Mouse (Mus musculus) heart, embryonic 15.5 days (tissue): Measurements from ENCODE around the gene Acot3. TPM values are rescaled to one million over a fixed set of nuclear protein-coding genes. Genes with fewer than 3 reads are reported as not detected.
"Not testable (repeated sequence)": the region's sequence is repeated elsewhere in the genome, so short reads cannot be mapped to it uniquely, and the experiment has no call there.

Source experiments
- ATAC-seq: fragments of 200-750 bp; cut with Nextera tagmentation; replicated peaks from 2 replicates; pipeline ENCODE4 v1.8.0; 2017; ENCODE audit warnings: low read depth, moderate TSS enrichment; ENCODE audit not compliant: insufficient number of reproducible peaks, insufficient read depth, low FRiP score
- H3K27ac ChIP-seq: fragments of 300-500 bp; sonication (generic); 2 replicates; pipeline ENCODE4 v1.5.1; 2015; ENCODE audit warnings: mild to moderate bottlenecking, inconsistent platforms
- H3K27me3 ChIP-seq: fragments of 300-500 bp; sonication (generic); 2 replicates; pipeline ENCODE4 v1.6.1; 2015; ENCODE audit warnings: inconsistent platforms
- H3K36me3 ChIP-seq: fragments of 300-500 bp; sonication (generic); 2 replicates; pipeline ENCODE4 v1.6.1; 2015; ENCODE audit warnings: mild to moderate bottlenecking, inconsistent platforms
- H3K4me1 ChIP-seq: fragments of 300-500 bp; sonication (generic); replicated peaks from 2 replicates; pipeline ENCODE4 v1.6.1; 2015; ENCODE audit warnings: inconsistent platforms
- H3K4me2 ChIP-seq: fragments of 300-500 bp; sonication (generic); 2 replicates; pipeline ENCODE4 v1.6.1; 2015; ENCODE audit warnings: inconsistent platforms, mild to moderate bottlenecking, moderate library complexity
- H3K4me3 ChIP-seq: fragments of 300-500 bp; sonication (generic); 2 replicates; pipeline ENCODE4 v1.5.1; 2015; ENCODE audit warnings: mild to moderate bottlenecking, inconsistent platforms
- H3K9ac ChIP-seq: fragments of 300-500 bp; sonication (generic); 2 replicates; pipeline ENCODE4 v1.6.1; 2015; ENCODE audit warnings: mild to moderate bottlenecking, inconsistent platforms
- H3K9me3 ChIP-seq: fragments of 300-500 bp; sonication (generic); replicated peaks from 2 replicates; pipeline ENCODE4 v1.6.1; 2016; ENCODE audit warnings: inconsistent platforms
- WGBS: fragments of 180-500 bp; shearing (Covaris S2); methylation state at CpG from one replicate; pipeline ENCODE4 v1.1.7; 2015; ENCODE audit warnings: mixed read lengths; 5-methylcytosine and 5-hydroxymethylcytosine counted together
- polyA plus RNA-seq: library from polyadenylated mRNA; unstranded; fragments of >200 nt; fragmentation: Nextera tagmentation; extraction: Ambion mirVana; gene quantifications from 2 replicates; pipeline ENCODE4 v1.2.1, GENCODE M21; 2015

Gene Acot3
- polyA plus RNA-seq, 1 experiment from 2014 or later: 0.73 TPM

DNA sequence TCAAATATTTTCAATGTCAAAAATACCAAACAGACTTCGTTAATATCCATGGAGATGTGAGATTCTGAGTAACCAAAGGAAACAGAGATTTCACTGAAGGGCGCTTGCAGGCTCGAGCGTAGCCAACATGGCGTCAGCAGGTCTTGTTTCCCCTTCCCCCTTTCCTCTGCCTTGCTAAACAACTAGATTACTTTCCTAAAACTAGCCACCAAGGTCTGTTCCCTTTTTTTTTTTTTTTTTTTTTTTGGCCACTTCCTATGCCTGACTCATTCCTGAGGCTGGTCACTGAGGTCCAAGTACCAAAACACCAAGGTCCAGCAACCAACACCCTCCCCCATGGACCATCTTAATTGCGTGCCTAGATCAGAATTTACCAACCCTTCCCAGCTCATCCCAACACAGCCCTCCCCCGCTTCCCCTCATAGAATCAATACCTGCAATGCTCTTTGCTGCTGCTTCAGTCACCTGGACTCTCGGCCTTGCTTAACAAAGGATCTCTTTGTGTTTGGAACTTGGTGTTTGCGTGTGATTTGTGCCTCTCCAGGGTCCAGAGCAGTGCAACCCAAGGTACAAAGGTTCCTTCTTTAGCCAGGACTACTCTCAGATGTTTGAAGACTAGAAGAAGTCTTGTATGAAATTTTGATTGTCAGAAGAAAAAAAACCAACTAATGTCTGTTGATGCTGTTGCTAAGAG, 28.7 kb upstream of the Acot3 start:
- Histone ChIP-seq H3K27ac (no peak overlapping the region), H3K9ac (no peak overlapping the region), H3K4me3 (no peak overlapping the region), H3K4me1 (peaks cover 5% of the 10 kb centered on the region; the same call in 1 of the 2 replicates), H3K36me3 (no peaks in the 10 kb centered on the region), H3K9me3 (no peaks in the 10 kb centered on the region), H3K4me2 (no peak overlapping the region), H3K27me3 (no peaks in the 10 kb centered on the region)
- ATAC-seq: no peak
- WGBS: 83% methylated on average over 9 of the region's 9 CpGs

- 76% methylated on average over 7 of the region's 7 CpGs for WGBS
Observed at GRCm38 (mm10) chr12:84025888-84026287, 26.1 kb upstream of the Acot3 start.

GRCm38 (mm10) chr12:84028328-84028727, 23.6 kb upstream of the Acot3 start:
- H3K9me3 ChIP-seq, H3K4me1 ChIP-seq, H3K27me3 ChIP-seq, H3K9ac ChIP-seq, H3K36me3 ChIP-seq, ATAC-seq, H3K27ac ChIP-seq, H3K4me2 ChIP-seq, H3K4me3 ChIP-seq: not testable (repeated sequence)
- WGBS: 56% methylated on average over 3 of the region's 3 CpGs

More at GRCm38 (mm10) chr12:84025888-84026287, 26.1 kb upstream of the Acot3 start:
- Histone ChIP-seq H3K27me3 (no peaks in the 10 kb centered on the region), H3K4me1 (peaks cover 10% of the 10 kb centered on the region; the same call in 1 of the 2 replicates), H3K4me3 (no peak overlapping the region), H3K9me3 (no peaks in the 10 kb centered on the region), H3K4me2 (no peak overlapping the region), H3K9ac (no peak overlapping the region), H3K36me3 (no peaks in the 10 kb centered on the region), H3K27ac (no peak overlapping the region)
- ATAC-seq: no peak

GRCm38 (mm10) chr12:84029043-84029442, 22.9 kb upstream of the Acot3 start:
- H3K27ac ChIP-seq, H3K4me3 ChIP-seq, ATAC-seq, H3K27me3 ChIP-seq, H3K4me1 ChIP-seq, H3K9ac ChIP-seq, H3K9me3 ChIP-seq, H3K36me3 ChIP-seq, H3K4me2 ChIP-seq: not testable (repeated sequence)
- WGBS: 96% methylated on average over 1 of the region's 1 CpGs

DNA sequence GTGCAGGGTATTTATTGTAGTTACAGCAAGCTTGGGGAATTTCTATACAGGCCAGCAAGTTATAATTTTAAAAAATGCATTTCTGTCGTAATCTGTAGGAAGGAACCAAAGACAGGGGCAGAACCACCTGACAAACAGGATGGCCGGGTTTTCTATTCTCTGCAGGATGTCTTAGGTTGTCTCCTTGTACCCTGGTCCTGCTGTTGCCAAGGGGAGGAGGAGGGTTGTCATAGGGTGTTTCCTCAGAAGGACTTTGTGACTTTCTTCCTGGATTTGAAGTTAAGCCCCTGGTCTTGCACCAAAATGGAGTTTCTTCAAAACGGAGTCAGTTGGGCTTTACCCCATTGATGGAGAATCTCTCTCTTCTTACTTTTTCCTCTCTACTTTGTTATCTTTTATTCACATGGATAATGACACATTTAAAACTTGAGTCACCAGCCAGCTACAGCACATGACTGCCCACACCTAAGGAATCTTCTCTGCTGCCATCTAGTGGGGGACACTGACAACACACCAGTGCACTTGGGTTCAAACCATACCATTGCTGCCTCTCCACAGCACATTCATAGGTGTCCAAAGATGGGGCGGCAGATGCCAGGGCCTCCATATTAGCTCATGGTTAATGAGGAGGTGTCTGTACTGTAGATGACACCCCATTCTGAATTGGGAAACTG, 21.1 kb upstream of the Acot3 start:
- Histone ChIP-seq H3K4me3 (no peak overlapping the region), H3K4me1 (peaks cover 5% of the 10 kb centered on the region; the same call in 1 of the 2 replicates), H3K27me3 (no peaks in the 10 kb centered on the region), H3K36me3 (no peaks in the 10 kb centered on the region), H3K4me2 (no peak overlapping the region), H3K27ac (0 out of 2 replicates have a peak overlapping the region, but pooled peaks have one; percentile 25), H3K9me3 (no peaks in the 10 kb centered on the region), H3K9ac (no peak overlapping the region)
- 59% methylated on average over 4 of the region's 4 CpGs for WGBS
- ATAC-seq: no peak

DNA sequence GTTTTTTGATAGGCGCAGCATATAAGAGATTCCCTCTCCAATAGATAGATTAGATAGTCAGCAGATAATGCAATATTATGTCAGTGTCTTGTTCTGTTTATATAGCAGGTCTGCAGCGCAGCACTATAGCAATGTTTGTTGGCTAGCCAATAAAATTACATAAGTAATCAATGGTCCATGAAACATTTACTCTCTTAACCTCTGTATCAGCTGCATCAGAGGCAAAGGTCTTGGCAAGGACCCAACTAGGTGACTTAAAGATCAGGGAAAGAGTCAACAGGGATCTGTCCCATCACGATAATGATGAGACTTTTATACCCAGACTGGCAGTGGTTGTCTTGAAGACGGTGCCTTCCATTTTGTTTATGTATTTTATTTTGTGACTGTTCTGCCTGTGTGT, 19.1 kb upstream of the Acot3 start:
- Histone ChIP-seq H3K9ac (no peak overlapping the region), H3K4me2 (no peak overlapping the region), H3K27ac (no peak overlapping the region), H3K4me3 (no peak overlapping the region), H3K4me1 (peaks cover 5% of the 10 kb centered on the region; the same call in 1 of the 2 replicates), H3K27me3 (no peaks in the 10 kb centered on the region), H3K9me3 (no peaks in the 10 kb centered on the region), H3K36me3 (no peaks in the 10 kb centered on the region)
- WGBS: 83% methylated on average over 4 of the region's 4 CpGs
- ATAC-seq: no peak

GRCm38 (mm10) chr12:84033302-84033701, 18.6 kb upstream of the Acot3 start:
- not testable (repeated sequence) for H3K36me3 ChIP-seq, H3K4me3 ChIP-seq, H3K4me1 ChIP-seq, H3K4me2 ChIP-seq, H3K9ac ChIP-seq, H3K27me3 ChIP-seq, H3K9me3 ChIP-seq, H3K27ac ChIP-seq, ATAC-seq
- WGBS: 69% methylated on average over 2 of the region's 2 CpGs

DNA sequence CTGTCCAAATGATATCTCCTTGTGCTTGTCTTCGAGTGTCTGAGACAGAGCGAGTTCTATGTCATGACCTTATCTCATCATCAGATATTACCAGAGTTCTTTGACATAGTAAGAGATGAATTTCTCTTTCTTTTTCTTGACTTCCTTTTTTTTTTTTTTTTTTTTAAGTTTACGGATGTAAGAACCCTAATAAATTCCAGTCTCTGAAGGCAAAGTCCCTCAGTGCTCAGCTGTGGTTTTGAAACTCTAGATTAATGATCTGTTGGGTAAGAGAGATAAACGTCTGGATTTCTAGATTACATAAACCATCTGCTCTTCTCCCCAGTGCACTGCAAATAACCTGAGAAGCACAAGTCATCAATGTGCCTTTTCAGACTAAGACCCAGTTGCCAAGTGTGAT, 17.8 kb upstream of the Acot3 start:
- ATAC-seq: no peak
- H3K4me2 ChIP-seq: no peak overlapping the region
- no peaks in the 10 kb centered on the region for H3K36me3 ChIP-seq
- no peaks in the 10 kb centered on the region for H3K9me3 ChIP-seq
- WGBS: 41% methylated on average over 4 of the region's 4 CpGs
- H3K4me3 ChIP-seq: no peak overlapping the region
- peaks cover 7% of the 10 kb centered on the region; the same call in 1 of the 2 replicates for H3K4me1 ChIP-seq
- no peak overlapping the region for H3K27ac ChIP-seq
- H3K27me3 ChIP-seq: no peaks in the 10 kb centered on the region
- no peak overlapping the region for H3K9ac ChIP-seq

DNA sequence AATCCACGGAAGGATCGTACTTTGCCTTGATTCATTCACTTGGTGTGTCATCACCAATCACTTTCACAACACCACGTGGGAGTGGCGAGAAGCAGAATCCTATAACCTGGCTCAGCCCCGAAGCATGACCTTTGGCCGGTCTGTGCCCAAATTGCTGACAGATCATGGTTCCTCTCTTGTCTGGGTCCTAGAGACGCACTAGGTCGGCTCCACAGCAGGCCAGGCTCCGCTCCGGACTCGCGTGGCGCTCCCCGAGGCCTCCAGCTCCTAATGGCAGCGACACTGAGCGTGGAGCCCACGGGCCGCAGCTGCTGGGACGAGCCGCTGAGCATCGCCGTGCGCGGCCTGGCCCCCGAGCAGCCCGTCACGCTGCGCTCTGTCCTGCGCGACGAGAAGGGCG, 13.7 kb upstream of the Acot3 start, which contains the start of gene Acot4:
Gene Acot4 (plus strand): TSS at position 139 of the 400 bp plus-strand sequence.
- ATAC-seq, H3K27ac ChIP-seq, H3K27me3 ChIP-seq, H3K36me3 ChIP-seq, H3K9me3 ChIP-seq, H3K4me1 ChIP-seq: not testable (repeated sequence)
- H3K4me2 ChIP-seq: peak within 1 kb of the TSS; percentile 81
- peak within 1 kb of the TSS; percentile 52 for H3K9ac ChIP-seq
- 7% methylated on average over 32 of the region's 32 CpGs for WGBS
- peak within 1 kb of the TSS; percentile 55 for H3K4me3 ChIP-seq

DNA sequence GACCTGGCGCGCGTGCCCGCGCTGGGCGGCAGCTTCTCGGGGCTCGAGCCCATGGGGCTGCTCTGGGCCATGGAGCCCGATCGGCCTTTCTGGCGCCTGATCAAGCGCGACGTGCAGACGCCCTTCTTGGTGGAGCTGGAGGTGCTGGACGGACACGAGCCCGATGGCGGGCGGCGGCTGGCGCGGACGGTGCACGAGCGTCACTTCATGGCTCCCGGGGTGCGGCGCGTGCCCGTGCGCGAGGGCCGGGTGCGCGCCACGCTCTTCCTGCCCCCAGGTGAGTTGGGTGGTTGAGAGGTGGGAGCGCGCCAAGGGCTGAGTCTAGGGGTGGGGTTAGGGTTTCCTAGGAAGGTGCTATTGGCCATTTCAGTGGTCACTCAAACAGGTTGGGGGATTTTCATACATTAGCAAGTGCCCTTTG, 13.2 kb upstream of the Acot3 start, which contains the start of gene Gm49366:
Gene Gm49366 (plus strand): TSS at position 245 of the 421 bp plus-strand sequence.
- H3K9me3 ChIP-seq, ATAC-seq, H3K27me3 ChIP-seq, H3K4me1 ChIP-seq, H3K36me3 ChIP-seq, H3K27ac ChIP-seq: not testable (repeated sequence)
- peak within 1 kb of the TSS; percentile 52 for H3K9ac ChIP-seq
- H3K4me3 ChIP-seq: peak within 1 kb of the TSS; percentile 55
- H3K4me2 ChIP-seq: peak within 1 kb of the TSS; percentile 81
- 2% methylated on average over 39 of the region's 39 CpGs for WGBS

- Histone ChIP-seq H3K36me3 (no peaks in the 10 kb centered on the region), H3K27ac (no peak overlapping the region), H3K4me3 (no peak overlapping the region), H3K4me1 (0 out of 2 replicates have a peak, but pooled peaks cover 2% of the 10 kb centered on the region), H3K9me3 (no peaks in the 10 kb centered on the region), H3K27me3 (no peaks in the 10 kb centered on the region), H3K4me2 (no peak overlapping the region), H3K9ac (no peak overlapping the region)
- 85% methylated on average over 5 of the region's 5 CpGs for WGBS
- ATAC-seq: no peak
Observed at GRCm38 (mm10) chr12:84042248-84042647, 9.7 kb upstream of the Acot3 start.
